Mouse (Mus musculus) liver, embryonic 11.5 days (tissue): ENCODE measurements at regions not wholly inside any gene's neighbourhood (a gene's known extent, or its start where the extent isn't known, plus 50 kb on each side); places are given as distances from the start of the nearest gene placed in this dataset.

Source experiments
- ATAC-seq: fragments of 200-750 bp; cut with Nextera tagmentation; replicated peaks from 2 replicates; pipeline ENCODE4 v1.8.0; 2017; ENCODE audit warnings: moderate number of reproducible peaks, mild to moderate bottlenecking, moderate TSS enrichment, moderate library complexity; ENCODE audit not compliant: low FRiP score
- DNase-seq: peaks from one replicate; pipeline ENCODE4 v3.0.0-alpha.2; 2017; ENCODE audit warnings: low spot score
- H3K27ac ChIP-seq: fragments of 300-500 bp; sonication (generic); 2 replicates; pipeline ENCODE4 v1.5.1; 2014; ENCODE audit warnings: mild to moderate bottlenecking, low read depth, low read length, control low read depth
- H3K27me3 ChIP-seq: fragments of 300-500 bp; sonication (generic); replicated peaks from 2 replicates; pipeline ENCODE4 v1.6.1; 2014; ENCODE audit warnings: low read length, mixed read lengths; ENCODE audit not compliant: control insufficient read depth, insufficient read depth
- H3K36me3 ChIP-seq: fragments of 300-500 bp; sonication (generic); 2 replicates; pipeline ENCODE4 v1.6.1; 2014; ENCODE audit warnings: mild to moderate bottlenecking, low read length, moderate library complexity, mixed read lengths; ENCODE audit not compliant: control insufficient read depth, insufficient read depth
- H3K4me1 ChIP-seq: fragments of 300-500 bp; sonication (generic); replicated peaks from 2 replicates; pipeline ENCODE4 v1.6.1; 2014; ENCODE audit warnings: low read length, mixed read lengths; ENCODE audit not compliant: control insufficient read depth, insufficient read depth
- H3K4me2 ChIP-seq: fragments of 300-500 bp; sonication (generic); 2 replicates; pipeline ENCODE4 v1.6.1; 2014; ENCODE audit warnings: mild to moderate bottlenecking, control low read depth, moderate library complexity
- H3K4me3 ChIP-seq: fragments of 300-500 bp; sonication (generic); 2 replicates; pipeline ENCODE4 v1.5.1; 2014; ENCODE audit warnings: low read depth, low read length, control low read depth
- H3K9ac ChIP-seq: fragments of 300-500 bp; sonication (generic); 2 replicates; pipeline ENCODE4 v1.6.1; 2014; ENCODE audit warnings: low read depth, low read length, control low read depth
- H3K9me3 ChIP-seq: fragments of 300-500 bp; sonication (generic); 2 replicates; pipeline ENCODE4 v1.6.1; 2016; ENCODE audit warnings: low read length, inconsistent platforms, mixed read lengths; ENCODE audit not compliant: control insufficient read depth
- WGBS: fragments of 180-500 bp; shearing (Covaris S2); extraction: QIAGEN DNeasy Blood & Tissue Kit; methylation state at CpG from one replicate; pipeline ENCODE4 v1.1.7; 2014; 5-methylcytosine and 5-hydroxymethylcytosine counted together

GRCm38 (mm10) chr13:52398344-52398743 lies 132.7 kb downstream of the Diras2 start:
- H3K4me2 ChIP-seq = no peak overlapping the region
- H3K4me1 ChIP-seq = no peaks in the 10 kb centered on the region
- no peak for DNase-seq
- H3K27me3 ChIP-seq = no peaks in the 10 kb centered on the region
- no peak overlapping the region for H3K27ac ChIP-seq
- no peaks in the 10 kb centered on the region for H3K9me3 ChIP-seq
- WGBS = 78% methylated on average over 6 of the region's 6 CpGs
- ATAC-seq = no peak
- H3K36me3 ChIP-seq = no peaks in the 10 kb centered on the region
- H3K9ac ChIP-seq = no peak overlapping the region
- no peak overlapping the region for H3K4me3 ChIP-seq

GRCm38 (mm10) chr13:52399143-52399542 lies 131.9 kb downstream of the Diras2 start:
- no peak for DNase-seq
- no peaks in the 10 kb centered on the region for H3K36me3 ChIP-seq
- no peak for ATAC-seq
- no peaks in the 10 kb centered on the region for H3K4me1 ChIP-seq
- no peaks in the 10 kb centered on the region for H3K9me3 ChIP-seq
- no peak overlapping the region for H3K4me3 ChIP-seq
- H3K27ac ChIP-seq = no peak overlapping the region
- H3K4me2 ChIP-seq = no peak overlapping the region
- WGBS = 82% methylated on average over 2 of the region's 2 CpGs
- H3K27me3 ChIP-seq = no peaks in the 10 kb centered on the region
- H3K9ac ChIP-seq = no peak overlapping the region

DNA sequence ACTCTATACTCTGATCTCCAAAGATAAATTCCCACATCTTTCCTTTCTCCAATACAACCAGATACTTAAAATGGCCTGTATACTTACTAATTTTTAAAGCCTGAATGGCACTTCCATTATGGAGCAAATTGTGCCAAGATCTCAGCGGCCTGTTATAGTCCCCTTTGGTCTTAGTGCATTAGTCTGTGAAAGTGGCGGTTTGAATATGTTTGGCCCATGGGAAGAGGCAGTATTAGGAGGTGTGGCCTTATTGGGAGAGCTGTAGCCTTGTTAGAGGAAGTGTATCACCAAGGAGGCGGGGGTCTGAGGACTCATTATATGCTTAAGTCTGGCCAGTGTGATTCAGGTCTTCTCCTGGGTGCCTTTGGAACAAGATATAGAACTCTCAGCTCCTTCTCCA lies 127.3 kb downstream of the Diras2 start:
- no peaks in the 10 kb centered on the region for H3K9me3 ChIP-seq
- ATAC-seq = no peak
- 84% methylated on average over 3 of the region's 3 CpGs for WGBS

GRCm38 (mm10) chr13:52416301-52416700 lies 114.8 kb downstream of the Diras2 start:
- no peaks in the 10 kb centered on the region for H3K4me1 ChIP-seq
- DNase-seq (no peak), ATAC-seq (no peak)
- WGBS = 56% methylated on average over 1 of the region's 1 CpGs
- H3K36me3 ChIP-seq = no peaks in the 10 kb centered on the region
- no peak overlapping the region for H3K4me3 ChIP-seq
- no peak overlapping the region for H3K9ac ChIP-seq
- no peak overlapping the region for H3K4me2 ChIP-seq
- no peak overlapping the region for H3K27ac ChIP-seq
- no peaks in the 10 kb centered on the region for H3K27me3 ChIP-seq
- H3K9me3 ChIP-seq = 0 out of 2 replicates have a peak, but pooled peaks cover 3% of the 10 kb centered on the region

More for the DNA sequence above, 127.3 kb downstream of the Diras2 start:
- Histone ChIP-seq H3K4me1 (no peaks in the 10 kb centered on the region), H3K9ac (no peak overlapping the region), H3K36me3 (no peaks in the 10 kb centered on the region), H3K4me2 (no peak overlapping the region), H3K27me3 (no peaks in the 10 kb centered on the region), H3K27ac (no peak overlapping the region), H3K4me3 (no peak overlapping the region)
- no peak for DNase-seq

DNA sequence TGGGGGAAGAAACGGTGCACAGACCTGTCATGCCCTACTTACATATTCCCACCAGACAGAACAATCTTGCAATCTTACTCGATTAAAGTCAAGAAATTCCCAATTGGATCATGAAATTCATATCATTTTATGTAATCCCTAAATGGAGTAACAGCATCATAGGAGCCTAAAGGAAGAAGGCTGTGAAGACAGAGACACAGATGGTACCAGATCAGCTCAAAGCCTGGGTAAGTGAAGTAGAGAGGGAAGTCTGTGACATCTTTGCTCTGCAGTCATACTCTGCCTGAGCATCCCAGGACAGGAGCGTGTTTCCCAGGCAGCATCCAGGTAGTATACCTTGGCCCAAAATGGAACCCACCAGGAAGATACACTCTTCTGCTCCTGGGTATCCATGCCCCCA lies 108.6 kb downstream of the Diras2 start:
- H3K27ac ChIP-seq = no peak overlapping the region
- no peaks in the 10 kb centered on the region for H3K27me3 ChIP-seq
- H3K4me1 ChIP-seq = no peaks in the 10 kb centered on the region
- ATAC-seq (no peak), DNase-seq (no peak)
- H3K9ac ChIP-seq = no peak overlapping the region
- H3K4me2 ChIP-seq = no peak overlapping the region
- H3K9me3 ChIP-seq = no peaks in the 10 kb centered on the region
- H3K4me3 ChIP-seq = no peak overlapping the region
- no peaks in the 10 kb centered on the region for H3K36me3 ChIP-seq
- 81% methylated on average over 3 of the region's 3 CpGs for WGBS

GRCm38 (mm10) chr13:52428527-52428926 lies 102.6 kb downstream of the Diras2 start:
- Histone ChIP-seq H3K27ac (no peak overlapping the region), H3K9ac (no peak overlapping the region), H3K4me1 (no peaks in the 10 kb centered on the region), H3K9me3 (no peaks in the 10 kb centered on the region), H3K36me3 (no peaks in the 10 kb centered on the region), H3K4me2 (no peak overlapping the region), H3K4me3 (no peak overlapping the region), H3K27me3 (no peaks in the 10 kb centered on the region)
- ATAC-seq (no peak), DNase-seq (no peak)
- 83% methylated on average over 5 of the region's 5 CpGs for WGBS

GRCm38 (mm10) chr13:52436756-52437155 lies 94.3 kb downstream of the Diras2 start:
- WGBS = 78% methylated on average over 8 of the region's 8 CpGs
- H3K36me3 ChIP-seq = no peaks in the 10 kb centered on the region
- H3K4me1 ChIP-seq = no peaks in the 10 kb centered on the region
- ATAC-seq (no peak), DNase-seq (no peak)
- H3K9ac ChIP-seq = no peak overlapping the region
- H3K4me2 ChIP-seq = no peak overlapping the region
- H3K4me3 ChIP-seq = no peak overlapping the region
- H3K27me3 ChIP-seq = no peaks in the 10 kb centered on the region
- no peaks in the 10 kb centered on the region for H3K9me3 ChIP-seq
- H3K27ac ChIP-seq = no peak overlapping the region

GRCm38 (mm10) chr13:52445513-52445912 lies 85.6 kb downstream of the Diras2 start:
- H3K36me3 ChIP-seq = no peaks in the 10 kb centered on the region
- H3K27me3 ChIP-seq = no peaks in the 10 kb centered on the region
- ATAC-seq (no peak), DNase-seq (no peak)
- no peaks in the 10 kb centered on the region for H3K9me3 ChIP-seq
- no peak overlapping the region for H3K4me2 ChIP-seq
- 73% methylated on average over 10 of the region's 10 CpGs for WGBS
- no peak overlapping the region for H3K4me3 ChIP-seq
- no peaks in the 10 kb centered on the region for H3K4me1 ChIP-seq
- no peak overlapping the region for H3K27ac ChIP-seq
- H3K9ac ChIP-seq = no peak overlapping the region

DNA sequence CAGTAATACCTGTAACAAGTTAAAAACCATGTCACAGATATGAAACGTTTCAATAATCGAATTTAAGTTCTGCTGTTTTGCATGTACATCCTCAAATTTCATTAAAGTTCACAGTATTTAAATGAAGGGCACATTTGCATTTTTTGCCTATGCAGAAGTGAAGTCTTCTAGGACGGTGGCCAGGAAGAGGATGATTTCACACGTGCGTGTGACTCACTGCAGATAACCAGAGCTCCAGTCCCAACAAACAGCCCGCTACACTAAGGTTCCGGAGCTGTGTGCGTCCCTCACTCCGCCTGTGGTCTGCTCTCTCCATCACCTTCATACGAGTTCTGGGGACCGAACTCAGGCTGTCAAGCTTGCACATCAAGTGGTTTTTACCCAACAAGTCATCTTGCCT lies 82.2 kb downstream of the Diras2 start:
- no peaks in the 10 kb centered on the region for H3K4me1 ChIP-seq
- H3K27ac ChIP-seq = no peak overlapping the region
- no peaks in the 10 kb centered on the region for H3K36me3 ChIP-seq
- H3K27me3 ChIP-seq = no peaks in the 10 kb centered on the region
- H3K9ac ChIP-seq = no peak overlapping the region
- no peak overlapping the region for H3K4me2 ChIP-seq
- H3K9me3 ChIP-seq = no peaks in the 10 kb centered on the region
- DNase-seq (no peak), ATAC-seq (no peak)
- WGBS = 68% methylated on average over 11 of the region's 11 CpGs
- H3K4me3 ChIP-seq = no peak overlapping the region
